Mouse (Mus musculus): ENCODE data around the gene Rad51b.

Rad51b gene

GRCm38 (mm10) chr12:79382416-79382815 lies 85.3 kb downstream of the Rad51b start:
- DNase-seq, result no peak

GRCm38 (mm10) chr12:79383583-79383982 lies 86.5 kb downstream of the Rad51b start:
- DNase-seq, result no peak

GRCm38 (mm10) chr12:79384787-79385186 lies 87.7 kb downstream of the Rad51b start:
- no peak for DNase-seq

GRCm38 (mm10) chr12:79385199-79385598 lies 88.1 kb downstream of the Rad51b start:
- DNase-seq, result no peak

- no peak for DNase-seq
Observed at GRCm38 (mm10) chr12:79387886-79388285, 90.8 kb downstream of the Rad51b start.

- no peak for DNase-seq
Observed at GRCm38 (mm10) chr12:79389251-79389650, 92.2 kb downstream of the Rad51b start.

GRCm38 (mm10) chr12:79389971-79390370 lies 92.9 kb downstream of the Rad51b start:
- DNase-seq, result no peak

- no peak for DNase-seq
Observed at GRCm38 (mm10) chr12:79393636-79394035, 96.6 kb downstream of the Rad51b start.

- no peak for DNase-seq
Observed at GRCm38 (mm10) chr12:79403992-79404391, 106.9 kb downstream of the Rad51b start.

- no peak for DNase-seq
Observed at GRCm38 (mm10) chr12:79404494-79404893, 107.4 kb downstream of the Rad51b start.

GRCm38 (mm10) chr12:79408677-79409076 lies 111.6 kb downstream of the Rad51b start:
- DNase-seq, result no peak

- no peak for DNase-seq
Observed at GRCm38 (mm10) chr12:79409126-79409860, 112.2 kb downstream of the Rad51b start.

GRCm38 (mm10) chr12:79412894-79413507 lies 115.9 kb downstream of the Rad51b start:
- DNase-seq, result no peak

GRCm38 (mm10) chr12:79417360-79417759 lies 120.3 kb downstream of the Rad51b start:
- DNase-seq, result no peak

- no peak for DNase-seq
Observed at GRCm38 (mm10) chr12:79420605-79421004, 123.5 kb downstream of the Rad51b start.

GRCm38 (mm10) chr12:79429507-79430291 lies 132.6 kb downstream of the Rad51b start:
- no peak for DNase-seq

- no peak for DNase-seq
Observed at GRCm38 (mm10) chr12:79431138-79431537, 134.1 kb downstream of the Rad51b start.

- no peak for DNase-seq
Observed at GRCm38 (mm10) chr12:79433724-79434442, 136.8 kb downstream of the Rad51b start.

GRCm38 (mm10) chr12:79435474-79435873 lies 138.4 kb downstream of the Rad51b start:
- no peak for DNase-seq

GRCm38 (mm10) chr12:79436035-79436434 lies 139.0 kb downstream of the Rad51b start:
- DNase-seq, result no peak

- DNase-seq, result no peak
Observed at GRCm38 (mm10) chr12:79436892-79437291, 139.8 kb downstream of the Rad51b start.

GRCm38 (mm10) chr12:79437572-79437971 lies 140.5 kb downstream of the Rad51b start:
- DNase-seq, result no peak

GRCm38 (mm10) chr12:79439961-79440360 lies 142.9 kb downstream of the Rad51b start:
- DNase-seq, result no peak

Data from kidney, adult 11 months (tissue).